Mouse (Mus musculus) G1E-ER4 (cell line): ENCODE measurements around the gene Gm10358. TPM values are rescaled to one million over a fixed set of nuclear protein-coding genes. Genes with fewer than 3 reads are reported as not detected.

Experiments used
- GATA1 ChIP-seq: IDR thresholded peaks from one replicate; pipeline ENCODE4 v1.8.0; 2012; ENCODE audit warnings: low read length, inconsistent platforms
- polyA plus RNA-seq: library from polyadenylated mRNA; stranded (reverse); fragments of >175 nt; gene quantifications from 2 replicates; pipeline ENCODE4 v1.2.3, GENCODE M21; 2012

The Gm10358 gene
- polyA plus RNA-seq = 0.10 TPM in 1 of 2 replicates, not detected in the other

DNA sequence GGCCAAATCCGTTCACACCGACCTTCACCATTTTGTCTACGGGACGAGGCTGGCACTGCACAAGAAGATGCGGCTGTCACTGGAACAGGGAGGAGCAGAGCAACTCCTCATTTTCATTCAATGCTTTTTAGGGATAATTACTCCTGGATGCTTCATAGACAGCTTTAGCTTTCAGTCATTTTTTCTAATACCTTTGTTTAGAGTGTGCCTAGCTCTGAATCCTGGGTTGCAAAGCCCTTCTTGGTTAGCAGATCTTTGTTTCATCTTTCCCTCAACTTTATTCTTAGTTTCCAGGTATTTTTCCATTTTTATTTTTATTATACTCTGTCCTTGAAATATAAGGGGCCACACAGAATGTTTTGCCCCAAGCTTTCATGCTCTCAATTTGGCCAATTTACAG is at the start of gene Gm10358:
Gene Gm10358 (minus strand): TSS at position 101 of the 400 bp plus-strand sequence.
- no peak for TF ChIP-seq GATA1

DNA sequence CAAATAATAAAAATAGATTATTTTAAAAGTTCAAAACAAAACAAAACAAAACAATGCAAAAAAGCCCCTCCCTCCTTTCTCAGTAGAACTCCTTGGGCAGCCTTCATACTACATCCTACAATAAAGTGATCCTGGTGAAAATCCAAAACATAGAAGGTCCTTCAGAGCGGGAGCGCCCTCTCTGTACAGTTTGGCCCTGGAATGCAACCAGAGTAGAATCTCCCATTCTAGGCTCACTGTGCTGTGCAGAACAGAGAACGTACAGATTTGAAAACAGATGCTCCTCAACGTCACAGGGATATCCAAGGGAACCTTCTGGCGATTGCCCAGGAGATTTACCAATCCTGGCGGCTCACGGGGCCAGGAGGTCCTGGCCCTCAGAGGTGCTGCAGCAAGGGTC is 42.0 kb upstream of the Gm10358 start, which contains the start of gene Iqcm:
Gene Iqcm (plus strand): TSS at position 301 of the 400 bp plus-strand sequence.
- TF ChIP-seq GATA1 = no peak

DNA sequence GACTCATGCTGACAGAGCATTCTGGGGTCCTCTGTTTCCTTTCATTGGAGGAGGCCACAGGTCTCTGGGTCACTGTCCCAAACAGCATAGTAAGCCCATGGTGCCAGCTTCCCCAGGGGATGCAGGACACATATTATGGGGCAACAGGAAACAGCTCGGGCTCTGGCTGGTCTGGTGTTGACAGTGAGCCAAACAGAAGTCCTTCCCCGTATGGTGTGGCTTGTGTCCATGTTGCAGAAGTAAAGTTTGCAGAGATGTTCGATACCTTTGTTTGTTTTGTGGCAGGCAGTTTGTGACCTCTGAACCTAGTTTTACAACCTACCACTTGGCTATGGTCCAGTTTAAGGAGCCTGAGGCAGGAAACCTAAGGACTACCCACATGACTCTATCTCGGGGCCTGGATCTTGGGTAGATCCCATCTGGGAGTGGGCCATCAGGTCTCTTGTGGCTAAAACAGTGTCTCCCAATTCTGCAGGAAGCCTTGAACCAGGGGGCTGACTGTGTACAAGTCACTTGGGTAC is 21.6 kb downstream of the Gm10358 start:
- no peak for TF ChIP-seq GATA1

DNA sequence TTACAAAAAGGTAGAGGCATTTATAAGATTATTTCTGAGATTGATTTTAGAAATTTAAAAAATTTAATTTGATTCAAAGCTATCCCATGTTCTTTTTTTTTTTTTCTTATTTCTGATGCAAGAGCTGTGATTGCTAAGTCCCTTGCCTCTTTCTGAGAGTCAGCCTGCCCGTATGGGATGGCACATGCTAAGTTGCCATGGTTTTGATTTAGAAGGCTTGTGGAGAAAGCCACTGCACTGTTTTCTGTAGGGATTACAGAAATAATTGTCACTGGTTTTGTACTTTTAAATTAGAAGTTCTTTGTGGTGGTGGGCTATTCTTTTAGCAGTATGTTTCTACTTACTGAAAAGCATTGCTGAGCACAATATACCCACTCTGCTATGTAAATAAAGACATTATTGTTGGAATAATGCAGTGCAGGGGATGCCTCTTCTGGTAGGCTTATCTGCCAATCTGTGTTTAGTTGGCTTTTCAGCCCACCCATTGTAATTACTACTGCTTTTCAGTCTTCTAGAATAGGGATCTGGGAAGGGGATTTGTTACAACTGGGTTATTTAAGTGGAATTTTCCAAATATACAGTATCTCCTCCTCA is 30.8 kb downstream of the Gm10358 start:
- TF ChIP-seq GATA1 = no peak

DNA sequence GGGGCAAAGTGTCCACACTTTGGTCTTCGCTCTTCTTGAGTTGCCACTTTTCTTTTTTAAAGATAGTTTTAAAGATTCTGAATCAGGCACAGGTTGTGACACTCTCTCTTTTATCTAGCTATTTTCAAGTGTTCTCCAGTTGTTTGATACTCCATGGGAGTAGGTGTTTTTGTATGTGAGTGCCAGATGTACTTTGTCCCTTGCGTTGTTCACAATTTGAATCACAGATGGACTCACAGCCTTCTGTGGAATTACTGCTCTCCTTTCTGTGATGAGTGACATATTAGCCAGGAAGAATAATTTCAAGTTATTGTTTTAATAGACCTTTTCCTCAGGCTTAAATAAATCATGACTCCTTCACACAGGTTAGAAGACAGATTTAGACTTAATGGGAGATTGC is 34.4 kb downstream of the Gm10358 start:
- no peak for TF ChIP-seq GATA1

Other genes with a start within 250 kb of the Gm10358 start
- not detected in 2 replicates for gene Rasd2, start 192.6 kb downstream of the Gm10358 start, polyA plus RNA-seq
- not detected in 2 replicates for gene Iqcm, start 42.1 kb upstream of the Gm10358 start, polyA plus RNA-seq